Mouse (Mus musculus) intestine, embryonic 14.5 days (tissue): Measurements from ENCODE around the gene Klk11. TPM values are rescaled to one million over a fixed set of nuclear protein-coding genes. Genes with fewer than 3 reads are reported as not detected.

ENCODE experiments used
- ATAC-seq: fragments of 200-750 bp; cut with Nextera tagmentation; replicated peaks from 2 replicates; pipeline ENCODE4 v1.8.0; 2017; ENCODE audit warnings: low read depth, moderate number of reproducible peaks, moderate TSS enrichment, moderate library complexity; ENCODE audit not compliant: low FRiP score, low TSS enrichment
- DNase-seq: peaks from one replicate; pipeline ENCODE4 v3.0.0-alpha.2; 2018; ENCODE audit warnings: low spot score
- H3K27ac ChIP-seq: fragments of 300-500 bp; sonication (generic); 2 replicates; pipeline ENCODE4 v1.5.1; 2014; ENCODE audit warnings: low read depth, mild to moderate bottlenecking, control low read depth
- H3K27me3 ChIP-seq: fragments of 300-500 bp; sonication (generic); replicated peaks from 2 replicates; pipeline ENCODE4 v1.6.1; 2014; ENCODE audit warnings: low read length, control low read depth; ENCODE audit not compliant: control insufficient read depth, insufficient read depth
- H3K36me3 ChIP-seq: fragments of 300-500 bp; sonication (generic); 2 replicates; pipeline ENCODE4 v1.6.1; 2014; ENCODE audit warnings: low read length, control low read depth; ENCODE audit not compliant: control insufficient read depth, insufficient read depth
- H3K4me1 ChIP-seq: fragments of 300-500 bp; sonication (generic); replicated peaks from 2 replicates; pipeline ENCODE4 v1.6.1; 2014; ENCODE audit warnings: low read length, control low read depth, mixed read lengths; ENCODE audit not compliant: control insufficient read depth, insufficient read depth
- H3K4me2 ChIP-seq: fragments of 300-500 bp; sonication (generic); 2 replicates; pipeline ENCODE4 v1.6.1; 2014; ENCODE audit warnings: low read length
- H3K4me3 ChIP-seq: fragments of 300-500 bp; sonication (generic); 2 replicates; pipeline ENCODE4 v1.5.1; 2014; ENCODE audit warnings: low read depth, low read length, control low read depth, mixed read lengths
- H3K9ac ChIP-seq: fragments of 300-500 bp; sonication (generic); 2 replicates; pipeline ENCODE4 v1.6.1; 2014; ENCODE audit warnings: mild to moderate bottlenecking, low read length
- H3K9me3 ChIP-seq: fragments of 300-500 bp; sonication (generic); 2 replicates; pipeline ENCODE4 v1.6.1; 2016; ENCODE audit warnings: low read length, control low read depth; ENCODE audit not compliant: control insufficient read depth
- WGBS: fragments of 180-500 bp; shearing (Covaris S2); extraction: QIAGEN DNeasy Blood & Tissue Kit; methylation state at CpG from one replicate; pipeline ENCODE4 v1.1.7; 2014; 5-methylcytosine and 5-hydroxymethylcytosine counted together
- polyA plus RNA-seq: library from polyadenylated mRNA; unstranded; fragments of >200 nt; fragmentation: Nextera tagmentation; extraction: Ambion mirVana; gene quantifications from 2 replicates; pipeline ENCODE4 v1.2.1, GENCODE M21; 2014

Klk11 gene
- polyA plus RNA-seq, 1 experiment from 2014 or later, result not detected

GRCm38 (mm10) chr7:43782275-43783265 is 8.2 kb downstream of the Klk11 start:
- Histone ChIP-seq H3K27ac (no peak overlapping the region), H3K27me3 (no peaks in the 10 kb centered on the region; the same call in 1 of the 2 replicates), H3K4me1 (no peaks in the 10 kb centered on the region), H3K9ac (no peak overlapping the region), H3K9me3 (no peaks in the 10 kb centered on the region), H3K4me3 (peak overlapping the region; percentile 6; the same call in 1 of the 2 replicates), H3K4me2 (peak overlapping the region; percentile 53), H3K36me3 (no peaks in the 10 kb centered on the region)
- peak; percentile 98 for DNase-seq
- peak; percentile 63 for ATAC-seq
- 9% methylated on average over 36 of the region's 36 CpGs for WGBS

- no peaks in the 10 kb centered on the region for H3K4me1 ChIP-seq
- H3K27me3 ChIP-seq, result no peaks in the 10 kb centered on the region; the same call in 1 of the 2 replicates
- no peak overlapping the region for H3K9ac ChIP-seq
- H3K4me3 ChIP-seq, result no peak overlapping the region
- H3K27ac ChIP-seq, result no peak overlapping the region
- no peaks in the 10 kb centered on the region for H3K36me3 ChIP-seq
- 78% methylated on average over 1 of the region's 1 CpGs for WGBS
- H3K9me3 ChIP-seq, result no peaks in the 10 kb centered on the region
- H3K4me2 ChIP-seq, result no peak overlapping the region
- ATAC-seq (no peak), DNase-seq (no peak)
Measured at GRCm38 (mm10) chr7:43785286-43785685, 10.9 kb downstream of the Klk11 start.

DNA sequence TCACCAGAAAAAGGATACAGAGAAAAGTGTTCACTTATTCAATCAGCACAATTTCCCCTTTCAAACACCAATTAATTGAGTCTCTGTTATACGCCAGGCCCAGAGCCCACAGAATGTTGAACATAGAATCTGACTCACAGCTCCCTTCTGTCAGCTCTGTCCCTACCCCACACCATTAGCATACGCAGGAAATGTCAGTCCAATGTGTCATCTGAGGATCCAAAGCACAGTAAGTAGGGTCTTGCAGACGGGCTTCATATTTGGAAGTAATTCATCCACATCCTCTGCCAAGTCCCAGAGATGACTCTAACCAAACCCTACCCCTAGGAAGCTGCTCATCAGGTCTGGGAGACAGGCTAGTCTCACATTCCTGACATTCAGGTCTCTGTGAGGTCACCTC is 13.7 kb downstream of the Klk11 start:
- H3K4me1 ChIP-seq, result no peaks in the 10 kb centered on the region
- DNase-seq (no peak), ATAC-seq (no peak)
- no peak overlapping the region for H3K4me2 ChIP-seq
- no peak overlapping the region for H3K9ac ChIP-seq
- no peaks in the 10 kb centered on the region; the same call in 1 of the 2 replicates for H3K27me3 ChIP-seq
- H3K9me3 ChIP-seq, result no peaks in the 10 kb centered on the region
- H3K27ac ChIP-seq, result no peak overlapping the region
- WGBS, result 63% methylated on average over 3 of the region's 3 CpGs
- H3K36me3 ChIP-seq, result no peaks in the 10 kb centered on the region
- H3K4me3 ChIP-seq, result no peak overlapping the region

- ATAC-seq (no peak), DNase-seq (no peak)
- Histone ChIP-seq H3K4me3 (no peak overlapping the region), H3K4me2 (no peak overlapping the region), H3K27ac (no peak overlapping the region), H3K36me3 (no peaks in the 10 kb centered on the region), H3K4me1 (no peaks in the 10 kb centered on the region), H3K27me3 (no peaks in the 10 kb centered on the region), H3K9ac (no peak overlapping the region), H3K9me3 (no peaks in the 10 kb centered on the region)
- 61% methylated on average over 2 of the region's 2 CpGs for whole genome bisulfite sequencing
Measured at GRCm38 (mm10) chr7:43789295-43789694, 14.9 kb downstream of the Klk11 start.

DNA sequence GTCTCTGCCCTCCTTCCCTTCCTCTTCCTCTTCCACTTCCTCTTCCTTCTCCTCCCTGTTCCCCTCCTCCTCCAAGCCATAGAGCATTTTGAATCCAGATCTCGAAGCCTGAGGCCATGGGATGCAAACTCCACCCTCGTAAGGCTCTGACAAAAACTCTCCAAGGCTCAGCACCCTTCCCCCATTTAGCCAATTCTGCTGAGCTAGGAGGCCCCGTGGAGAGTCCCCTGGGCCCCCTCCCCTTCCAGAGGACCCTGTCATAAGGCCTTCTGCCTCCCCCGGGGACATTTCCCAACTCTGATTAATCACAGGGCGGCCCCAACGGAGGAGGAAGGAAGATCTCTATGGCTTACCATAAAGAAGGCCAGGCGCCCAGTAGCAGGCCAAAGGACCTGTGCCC is 17.2 kb downstream of the Klk11 start, which contains the start of gene Klk9:
Gene Klk9 (plus strand): TSS at position 301 of the 400 bp plus-strand sequence.
- Histone ChIP-seq H3K27ac (no peak within 1 kb of the TSS), H3K9me3 (no peaks in the 10 kb centered on the region), H3K9ac (no peak within 1 kb of the TSS), H3K4me1 (0 out of 2 replicates have a peak, but pooled peaks cover 4% of the 10 kb centered on the region), H3K4me3 (no peak within 1 kb of the TSS), H3K36me3 (no peaks in the 10 kb centered on the region), H3K4me2 (no peak within 1 kb of the TSS), H3K27me3 (0 out of 2 replicates have a peak, but pooled peaks cover 5% of the 10 kb centered on the region)
- 70% methylated on average over 6 of the region's 7 CpGs for WGBS
- DNase-seq (no peak), ATAC-seq (no peak)

DNA sequence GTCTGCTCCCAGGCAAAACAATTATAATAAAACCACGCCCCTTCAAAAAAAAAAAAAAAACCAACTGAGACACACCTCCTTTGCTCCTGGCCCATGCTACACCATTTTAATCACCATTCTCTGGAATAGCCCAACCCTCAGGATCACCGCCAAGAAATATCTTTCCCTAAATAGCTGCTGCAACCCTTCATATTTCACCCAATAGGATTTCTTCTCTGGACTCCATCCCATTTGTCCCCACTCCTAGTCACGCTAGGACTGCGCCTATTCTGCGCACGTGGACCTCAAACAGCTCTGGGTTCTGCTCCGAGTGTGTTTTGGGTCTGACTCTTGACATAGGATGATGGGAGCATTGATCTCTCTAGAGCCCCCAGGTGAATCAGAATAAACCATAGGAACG is 22.0 kb downstream of the Klk11 start:
- ATAC-seq, result no peak
- WGBS, result 5% methylated on average over 8 of the region's 8 CpGs
- H3K27me3 ChIP-seq, result 0 out of 2 replicates have a peak, but pooled peaks cover 5% of the 10 kb centered on the region
- peak overlapping the region; percentile 39 for H3K4me3 ChIP-seq
- no peak for DNase-seq
- H3K4me1 ChIP-seq, result 0 out of 2 replicates have a peak, but pooled peaks cover 8% of the 10 kb centered on the region
- no peaks in the 10 kb centered on the region for H3K9me3 ChIP-seq
- H3K4me2 ChIP-seq, result peak overlapping the region; percentile 55
- H3K27ac ChIP-seq, result no peak overlapping the region
- peak overlapping the region; percentile 22; the same call in 1 of the 2 replicates for H3K9ac ChIP-seq
- no peaks in the 10 kb centered on the region for H3K36me3 ChIP-seq

DNA sequence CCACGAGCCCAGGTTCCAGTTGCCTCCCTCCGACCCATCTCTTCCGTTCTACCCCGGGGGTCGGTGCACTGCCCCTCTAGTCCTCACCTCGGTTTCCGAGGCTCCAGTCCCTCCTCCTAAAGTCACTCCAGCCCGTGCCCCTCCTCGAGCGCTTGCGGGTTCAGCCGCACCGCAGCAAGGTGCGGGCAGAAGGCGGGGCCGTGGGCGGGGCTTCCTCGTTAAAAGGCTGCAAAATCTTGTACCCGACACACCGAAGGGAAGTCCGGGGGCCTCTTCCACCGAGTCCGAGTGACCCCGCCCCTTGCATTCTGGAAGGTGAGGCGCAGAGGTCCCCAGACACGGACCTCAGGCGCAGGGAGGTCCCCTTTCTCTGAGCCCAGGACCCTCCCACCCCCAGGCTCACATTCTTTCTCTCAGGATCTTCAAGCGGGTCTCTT is 22.9 kb downstream of the Klk11 start, which contains the start of gene Klk8:
Gene Klk8 (plus strand): TSS at position 245 of the 437 bp plus-strand sequence.
- Histone ChIP-seq H3K27me3 (0 out of 2 replicates have a peak, but pooled peaks cover 5% of the 10 kb centered on the region), H3K9me3 (no peaks in the 10 kb centered on the region), H3K9ac (peak within 1 kb of the TSS; percentile 22), H3K4me3 (peak within 1 kb of the TSS; percentile 39), H3K4me2 (peak within 1 kb of the TSS; percentile 55), H3K27ac (no peak within 1 kb of the TSS), H3K36me3 (no peaks in the 10 kb centered on the region), H3K4me1 (0 out of 2 replicates have a peak, but pooled peaks cover 8% of the 10 kb centered on the region)
- DNase-seq, result peak; percentile 71
- under 1% methylated on average over 28 of the region's 28 CpGs for WGBS
- peak; percentile 77 for ATAC-seq

GRCm38 (mm10) chr7:43797844-43798462 is 23.5 kb downstream of the Klk11 start:
- peak overlapping the region; percentile 39 for H3K4me3 ChIP-seq
- 0 out of 2 replicates have a peak, but pooled peaks cover 8% of the 10 kb centered on the region for H3K4me1 ChIP-seq
- no peaks in the 10 kb centered on the region for H3K9me3 ChIP-seq
- H3K27me3 ChIP-seq, result 0 out of 2 replicates have a peak, but pooled peaks cover 5% of the 10 kb centered on the region
- H3K27ac ChIP-seq, result no peak overlapping the region
- no peaks in the 10 kb centered on the region for H3K36me3 ChIP-seq
- H3K9ac ChIP-seq, result no peak overlapping the region; the same call in 1 of the 2 replicates
- WGBS, result 39% methylated on average over 13 of the region's 13 CpGs
- DNase-seq (no peak), ATAC-seq (peak; percentile 37; the same call in 1 of the 2 replicates)
- peak overlapping the region; percentile 55 for H3K4me2 ChIP-seq
